Mouse (Mus musculus): ENCODE data around the gene 4930432K21Rik.

The 4930432K21Rik gene

GRCm38 (mm10) chr8:84192555-84192954 is 44.7 kb downstream of the 4930432K21Rik start:
- DNase-seq (ENCODE audit: low spot score) = no peak

GRCm38 (mm10) chr8:84193161-84193560 is 45.3 kb downstream of the 4930432K21Rik start:
- no peak for DNase-seq (ENCODE audit: low spot score)

- no peak for DNase-seq (ENCODE audit: low spot score)
These were observed 45.7 kb downstream of the 4930432K21Rik start for GRCm38 (mm10) chr8:84193566-84193965.

- DNase-seq (ENCODE audit: low spot score) = no peak
These were observed 46.5 kb downstream of the 4930432K21Rik start for GRCm38 (mm10) chr8:84194224-84194743.

- DNase-seq (ENCODE audit: low spot score) = no peak
These were observed 49.5 kb downstream of the 4930432K21Rik start for GRCm38 (mm10) chr8:84197141-84197921.

- no peak for DNase-seq (ENCODE audit: low spot score)
These were observed 50.3 kb downstream of the 4930432K21Rik start for GRCm38 (mm10) chr8:84197922-84198774.

GRCm38 (mm10) chr8:84198871-84199270 is 51.0 kb downstream of the 4930432K21Rik start:
- DNase-seq (ENCODE audit: low spot score) = no peak

- no peak for DNase-seq (ENCODE audit: low spot score)
These were observed 51.7 kb downstream of the 4930432K21Rik start for GRCm38 (mm10) chr8:84199348-84200125.

GRCm38 (mm10) chr8:84200126-84200555 is 52.3 kb downstream of the 4930432K21Rik start:
- DNase-seq (ENCODE audit: low spot score) = no peak

- no peak for DNase-seq (ENCODE audit: low spot score)
These were observed 53.1 kb downstream of the 4930432K21Rik start for GRCm38 (mm10) chr8:84200652-84201544.

- no peak for DNase-seq (ENCODE audit: low spot score)
These were observed 53.9 kb downstream of the 4930432K21Rik start for GRCm38 (mm10) chr8:84201545-84202245.

- no peak for DNase-seq (ENCODE audit: low spot score)
These were observed 54.6 kb downstream of the 4930432K21Rik start for GRCm38 (mm10) chr8:84202466-84202865.

- DNase-seq (ENCODE audit: low spot score) = no peak
These were observed 55.4 kb downstream of the 4930432K21Rik start for GRCm38 (mm10) chr8:84202938-84203917.

- no peak for DNase-seq (ENCODE audit: low spot score)
These were observed 56.3 kb downstream of the 4930432K21Rik start for GRCm38 (mm10) chr8:84203975-84204772.

- no peak for DNase-seq (ENCODE audit: low spot score)
These were observed 57.2 kb downstream of the 4930432K21Rik start for GRCm38 (mm10) chr8:84205073-84205472.

- DNase-seq (ENCODE audit: low spot score) = no peak
These were observed 58.8 kb downstream of the 4930432K21Rik start for GRCm38 (mm10) chr8:84206666-84207065.

GRCm38 (mm10) chr8:84207811-84208210 is 60.0 kb downstream of the 4930432K21Rik start:
- no peak for DNase-seq (ENCODE audit: low spot score)

Measured in layer of hippocampus, adult 9-10 months (tissue).